Mouse (Mus musculus) heart, embryonic 13.5 days (tissue): Measurements from ENCODE around the gene 4933402N03Rik. TPM values are rescaled to one million over a fixed set of nuclear protein-coding genes. Genes with fewer than 3 reads are reported as not detected.

Experiments used
- ATAC-seq: fragments of 200-750 bp; cut with Nextera tagmentation; 2 replicates; pipeline ENCODE4 v1.8.0; 2017; ENCODE audit warnings: moderate TSS enrichment; ENCODE audit not compliant: insufficient number of reproducible peaks, low FRiP score, low TSS enrichment; ENCODE audit errors: extremely low read depth
- H3K27ac ChIP-seq: fragments of 300-500 bp; sonication (generic); replicated peaks from 2 replicates; pipeline ENCODE4 v1.5.1; 2015; ENCODE audit warnings: moderate library complexity, mild to moderate bottlenecking, inconsistent platforms
- H3K27me3 ChIP-seq: fragments of 300-500 bp; sonication (generic); replicated peaks from 2 replicates; pipeline ENCODE4 v1.6.1; 2015; ENCODE audit warnings: mild to moderate bottlenecking, inconsistent platforms
- H3K36me3 ChIP-seq: fragments of 300-500 bp; sonication (generic); 2 replicates; pipeline ENCODE4 v1.6.1; 2015; ENCODE audit warnings: mild to moderate bottlenecking, inconsistent platforms
- H3K4me1 ChIP-seq: fragments of 300-500 bp; sonication (generic); 2 replicates; pipeline ENCODE4 v1.6.1; 2015; ENCODE audit warnings: inconsistent platforms
- H3K4me2 ChIP-seq: fragments of 300-500 bp; sonication (generic); 2 replicates; pipeline ENCODE4 v1.6.1; 2015; ENCODE audit warnings: inconsistent platforms, mild to moderate bottlenecking, moderate library complexity
- H3K4me3 ChIP-seq: fragments of 300-500 bp; sonication (generic); 2 replicates; pipeline ENCODE4 v1.5.1; 2015; ENCODE audit warnings: moderate library complexity, mild to moderate bottlenecking, inconsistent platforms
- H3K9ac ChIP-seq: fragments of 300-500 bp; sonication (generic); 2 replicates; pipeline ENCODE4 v1.6.1; 2015; ENCODE audit warnings: inconsistent platforms, mild to moderate bottlenecking, moderate library complexity
- H3K9me3 ChIP-seq: fragments of 300-500 bp; sonication (generic); 2 replicates; pipeline ENCODE4 v1.6.1; 2016; ENCODE audit warnings: inconsistent platforms
- WGBS: fragments of 180-500 bp; shearing (Covaris S2); methylation state at CpG from one replicate; pipeline ENCODE4 v1.1.7; 2015; ENCODE audit warnings: mixed read lengths; 5-methylcytosine and 5-hydroxymethylcytosine counted together
- polyA plus RNA-seq: library from polyadenylated mRNA; unstranded; fragments of >200 nt; fragmentation: Nextera tagmentation; extraction: Ambion mirVana; gene quantifications from 2 replicates; pipeline ENCODE4 v1.2.1, GENCODE M21; 2015

The 4933402N03Rik gene
- polyA plus RNA-seq, 1 experiment from 2014 or later, result not detected

DNA sequence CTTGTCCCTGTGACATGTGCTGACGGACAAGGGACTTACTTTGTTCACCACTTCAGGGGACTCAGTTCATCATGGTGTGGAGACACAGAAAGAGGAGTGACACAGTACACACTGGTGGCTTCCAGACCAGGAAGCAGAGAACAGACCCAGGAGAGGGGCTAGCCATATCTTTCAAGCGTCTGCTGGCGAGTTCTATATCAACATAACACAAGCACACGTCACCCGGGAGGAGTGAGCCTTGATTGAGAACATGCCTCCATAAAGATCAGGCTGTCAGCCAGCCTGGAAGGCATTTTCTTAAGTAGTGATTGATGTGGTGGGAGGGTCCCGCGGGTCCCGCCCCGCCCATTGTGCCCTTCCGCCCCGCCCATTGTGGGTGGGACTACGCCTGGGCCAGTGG lies 16.1 kb downstream of the 4933402N03Rik start:
- ATAC-seq, result no peak; the same call in 1 of the 2 replicates
- Histone ChIP-seq H3K27ac (no peak overlapping the region), H3K9ac (no peak overlapping the region), H3K4me2 (no peak overlapping the region), H3K4me1 (peaks cover 3% of the 10 kb centered on the region; the same call in 1 of the 2 replicates), H3K27me3 (peaks cover 27% of the 10 kb centered on the region), H3K36me3 (no peaks in the 10 kb centered on the region), H3K9me3 (peaks cover 3% of the 10 kb centered on the region; the same call in 1 of the 2 replicates), H3K4me3 (no peak overlapping the region)
- WGBS, result 44% methylated on average over 12 of the region's 12 CpGs

DNA sequence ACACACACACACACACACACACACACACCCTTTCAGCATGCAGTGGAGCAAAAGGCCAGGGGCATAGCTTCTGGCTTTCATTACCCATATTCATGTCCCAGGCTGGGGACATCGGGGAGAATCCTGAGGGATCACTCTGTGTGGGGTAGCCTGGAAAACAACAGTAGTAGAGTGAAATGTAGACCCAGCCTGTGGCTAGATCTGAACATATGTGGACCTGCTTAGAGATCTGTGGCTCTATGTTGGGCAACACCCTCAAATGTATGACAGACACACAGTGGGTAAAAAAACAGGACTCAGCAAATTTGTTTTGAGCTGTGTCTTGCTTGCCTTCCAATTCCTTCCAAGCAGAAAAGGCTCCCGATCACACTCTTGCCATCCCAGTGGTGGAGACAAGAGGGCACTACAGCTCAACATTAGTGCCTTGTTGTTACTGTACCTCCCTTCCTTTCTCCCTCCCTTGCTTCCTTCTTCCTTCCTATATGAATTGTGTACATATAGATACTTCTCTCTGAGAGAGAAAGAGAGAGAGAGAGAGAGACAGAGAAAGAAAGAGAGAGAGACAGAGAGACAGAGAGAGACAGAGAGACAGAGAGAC lies 23.8 kb downstream of the 4933402N03Rik start:
- Histone ChIP-seq H3K27ac (no peak overlapping the region), H3K4me3 (no peak overlapping the region), H3K36me3 (no peaks in the 10 kb centered on the region), H3K27me3 (peaks cover 9% of the 10 kb centered on the region; the same call in 1 of the 2 replicates), H3K9ac (no peak overlapping the region), H3K4me2 (no peak overlapping the region), H3K9me3 (peaks cover 5% of the 10 kb centered on the region; the same call in 1 of the 2 replicates), H3K4me1 (no peaks in the 10 kb centered on the region)
- WGBS, result 71% methylated on average over 2 of the region's 2 CpGs
- no peak for ATAC-seq

DNA sequence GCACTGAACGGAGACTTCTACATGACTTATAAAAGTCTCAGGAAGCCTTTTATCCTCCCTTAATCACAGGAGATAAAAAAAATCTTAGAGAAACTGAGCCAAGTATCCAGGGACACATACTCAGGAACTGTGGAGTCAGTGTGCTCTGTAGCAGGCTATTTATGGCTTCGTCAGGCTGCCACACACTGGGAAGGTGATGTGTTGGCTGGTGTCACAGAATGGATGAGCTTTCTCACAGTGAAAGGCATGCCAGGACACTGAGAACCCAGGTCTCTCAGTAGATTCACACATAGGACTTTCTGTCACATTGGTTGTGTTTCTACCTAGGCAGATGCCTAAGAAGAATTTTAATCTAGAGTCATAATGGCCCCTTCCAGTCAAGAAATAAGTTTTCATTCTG lies 31.7 kb downstream of the 4933402N03Rik start:
- Histone ChIP-seq H3K27ac (peak overlapping the region; percentile 50), H3K36me3 (no peaks in the 10 kb centered on the region), H3K9me3 (no peaks in the 10 kb centered on the region), H3K4me3 (no peak overlapping the region), H3K27me3 (peaks cover 9% of the 10 kb centered on the region), H3K4me1 (peaks cover 14% of the 10 kb centered on the region), H3K9ac (no peak overlapping the region), H3K4me2 (no peak overlapping the region)
- ATAC-seq, result no peak
- 38% methylated on average over 2 of the region's 2 CpGs for WGBS

DNA sequence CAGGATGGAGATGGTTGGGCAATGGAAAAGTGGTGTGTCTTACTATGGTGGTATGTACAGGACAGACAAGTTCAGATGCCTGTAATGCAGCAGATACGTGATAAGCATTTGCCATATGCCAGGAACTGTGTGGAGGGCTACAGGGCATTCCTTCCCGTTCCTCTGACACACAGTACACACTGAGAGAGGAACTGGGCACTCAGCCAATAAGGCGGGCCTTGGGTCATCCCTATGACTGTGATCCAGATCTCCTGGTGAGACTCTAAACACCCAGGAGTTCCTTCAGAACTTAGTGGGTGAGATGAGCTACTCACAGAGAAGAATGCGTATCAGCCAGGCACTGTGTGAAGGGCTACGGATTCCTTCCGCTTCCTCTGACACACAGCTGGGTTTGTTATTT lies 32.4 kb downstream of the 4933402N03Rik start:
- Histone ChIP-seq H3K9me3 (no peaks in the 10 kb centered on the region), H3K4me3 (no peak overlapping the region), H3K36me3 (no peaks in the 10 kb centered on the region), H3K4me1 (peaks cover 14% of the 10 kb centered on the region), H3K4me2 (no peak overlapping the region), H3K27me3 (peaks cover 9% of the 10 kb centered on the region), H3K9ac (no peak overlapping the region), H3K27ac (peak overlapping the region; percentile 50; the same call in 1 of the 2 replicates)
- no peak for ATAC-seq
- 35% methylated on average over 6 of the region's 6 CpGs for WGBS

DNA sequence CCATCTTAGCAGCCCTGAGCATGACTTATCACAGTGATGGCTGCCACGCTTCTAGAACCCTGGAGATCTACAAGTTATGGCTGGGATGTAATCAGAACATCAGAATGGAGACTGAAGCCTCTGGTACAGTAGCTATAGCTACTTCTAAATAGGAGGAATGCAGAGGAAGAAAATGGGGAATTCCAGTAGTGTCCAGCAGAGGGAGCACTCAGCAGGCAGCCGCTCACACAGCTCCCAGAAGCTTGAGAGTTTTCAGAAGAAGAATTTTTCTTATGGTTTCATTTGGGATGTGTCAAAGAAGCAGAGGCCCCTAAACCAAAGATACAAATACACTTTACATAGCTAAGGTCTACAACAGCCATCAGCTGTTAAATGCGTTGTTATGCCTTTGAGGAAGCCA lies 33.6 kb downstream of the 4933402N03Rik start:
- Histone ChIP-seq H3K9ac (no peak overlapping the region), H3K4me3 (no peak overlapping the region), H3K4me1 (peaks cover 14% of the 10 kb centered on the region), H3K27me3 (peaks cover 9% of the 10 kb centered on the region), H3K27ac (no peak overlapping the region), H3K9me3 (no peaks in the 10 kb centered on the region), H3K4me2 (no peak overlapping the region), H3K36me3 (no peaks in the 10 kb centered on the region)
- no peak for ATAC-seq
- WGBS, result 33% methylated on average over 3 of the region's 3 CpGs

Other genes starting within 250 kb of the 4933402N03Rik start
- gene Htra1, start 210.2 kb downstream of the 4933402N03Rik start, polyA plus RNA-seq, result 52.9 and 65.4 TPM in 2 replicates
- gene Dmbt1, start 114.3 kb downstream of the 4933402N03Rik start, polyA plus RNA-seq, result not detected in 2 replicates
- 0.09 and 0.27 TPM in 2 replicates for gene 5430419D17Rik, start 28.1 kb upstream of the 4933402N03Rik start, polyA plus RNA-seq
- 0.74 TPM in 2 replicates for gene Cuzd1, start 176.0 kb upstream of the 4933402N03Rik start, polyA plus RNA-seq
- gene Fam24b, start 183.2 kb upstream of the 4933402N03Rik start, polyA plus RNA-seq, result not detected in 2 replicates
- not detected in 2 replicates for gene Fam24a, start 187.6 kb upstream of the 4933402N03Rik start, polyA plus RNA-seq
- gene 2310057M21Rik, start 216.4 kb upstream of the 4933402N03Rik start, polyA plus RNA-seq, result 18.3 and 18.5 TPM in 2 replicates
- gene Pstk, start 224.8 kb upstream of the 4933402N03Rik start, polyA plus RNA-seq, result 89.2 and 90.2 TPM in 2 replicates